Mouse (Mus musculus) frontal cortex, adult (tissue): ENCODE results near the gene Oser1.
"Not testable (repeated sequence)": the region's sequence is repeated elsewhere in the genome, so short reads cannot be mapped to it uniquely, and the experiment has no call there.

Experiments used
- ATAC-seq: cut with Nextera tagmentation; 2 replicates; pipeline ENCODE4 v1.9.2; 2017; ENCODE audit warnings: mild to moderate bottlenecking, moderate library complexity, mixed read lengths; ENCODE audit not compliant: low TSS enrichment

Oser1 gene

GRCm38 (mm10) chr2:163424597-163424996 lies at the start of gene Oser1:
Gene Oser1 (minus strand): TSS chr2:163424697.
- ATAC-seq = no peak

GRCm38 (mm10) chr2:163472466-163472851 lies 48.0 kb upstream of the Oser1 start, which contains the start of gene Fitm2:
Gene Fitm2 (minus strand): TSS chr2:163472629.
- ATAC-seq = peak; percentile 92

- peak; percentile 85 for ATAC-seq
Observed at GRCm38 (mm10) chr2:163471710-163472465, 47.4 kb upstream of the Oser1 start.

- ATAC-seq = no peak
Observed at GRCm38 (mm10) chr2:163471136-163471535, 46.6 kb upstream of the Oser1 start.

- no peak for ATAC-seq
Observed at GRCm38 (mm10) chr2:163469711-163470110, 45.2 kb upstream of the Oser1 start.

- no peak for ATAC-seq
Observed at GRCm38 (mm10) chr2:163468866-163469265, 44.4 kb upstream of the Oser1 start.

- ATAC-seq = no peak
Observed at GRCm38 (mm10) chr2:163467585-163467984, 43.1 kb upstream of the Oser1 start.

- no peak for ATAC-seq
Observed at GRCm38 (mm10) chr2:163466771-163467170, 42.3 kb upstream of the Oser1 start.

- ATAC-seq = no peak
Observed at GRCm38 (mm10) chr2:163464562-163464961, 40.1 kb upstream of the Oser1 start.

GRCm38 (mm10) chr2:163463998-163464397 lies 39.5 kb upstream of the Oser1 start:
- ATAC-seq = no peak

GRCm38 (mm10) chr2:163463251-163463769 lies 38.8 kb upstream of the Oser1 start:
- no peak for ATAC-seq

GRCm38 (mm10) chr2:163462801-163463200 lies 38.3 kb upstream of the Oser1 start:
- ATAC-seq = no peak

GRCm38 (mm10) chr2:163462386-163462785 lies 37.9 kb upstream of the Oser1 start:
- ATAC-seq = no peak

GRCm38 (mm10) chr2:163461307-163461706 lies 36.8 kb upstream of the Oser1 start:
- not testable (repeated sequence) for ATAC-seq

GRCm38 (mm10) chr2:163460622-163461021 lies 36.1 kb upstream of the Oser1 start:
- no peak for ATAC-seq

- peak; percentile 61 for ATAC-seq
Observed at GRCm38 (mm10) chr2:163459380-163459779, 34.9 kb upstream of the Oser1 start.

GRCm38 (mm10) chr2:163458539-163459265 lies 34.2 kb upstream of the Oser1 start:
- peak; percentile 69 for ATAC-seq

- no peak for ATAC-seq
Observed at GRCm38 (mm10) chr2:163453378-163453777, 28.9 kb upstream of the Oser1 start.

- 0 out of 2 replicates have a peak, but pooled peaks have one; percentile 40 for ATAC-seq
Observed at GRCm38 (mm10) chr2:163452738-163453137, 28.2 kb upstream of the Oser1 start.

- ATAC-seq = peak; percentile 56
Observed at GRCm38 (mm10) chr2:163450668-163451295, 26.3 kb upstream of the Oser1 start.

GRCm38 (mm10) chr2:163449276-163449675 lies 24.8 kb upstream of the Oser1 start:
- ATAC-seq = no peak

GRCm38 (mm10) chr2:163447375-163447774 lies 22.9 kb upstream of the Oser1 start:
- peak; percentile 54 for ATAC-seq
